Mouse (Mus musculus): ENCODE results near the gene Procr. TPM values are rescaled to one million over a fixed set of nuclear protein-coding genes. Genes with fewer than 3 reads are reported as not detected.

Procr gene
- polyA plus RNA-seq, 1 experiment from 2014 or later: 13.0 TPM

GRCm38 (mm10) chr2:155743351-155743750 lies 7.6 kb upstream of the Procr start:
- Histone ChIP-seq H3K27me3 (ENCODE audit: insufficient read depth, low read length) (no peaks in the 10 kb centered on the region), H3K4me2 (replicated peaks; ENCODE audit: low read depth, low read length) (no peak overlapping the region), H3K4me1 (ENCODE audit: insufficient read depth, low read length) (no peaks in the 10 kb centered on the region), H3K9ac (replicated peaks; ENCODE audit: low read length) (no peak overlapping the region), H3K27ac (ENCODE audit: low read length) (peak overlapping the region; percentile 59), H3K4me3 (ENCODE audit: low read length) (no peak overlapping the region), H3K36me3 (ENCODE audit: insufficient read depth, low read length) (no peaks in the 10 kb centered on the region), H3K9me3 (ENCODE audit: low read length) (no peaks in the 10 kb centered on the region)
- no peak for ATAC-seq (ENCODE audit: low FRiP score, low TSS enrichment)
- 77% methylated on average over 9 of the region's 9 CpGs for WGBS

GRCm38 (mm10) chr2:155745487-155745886 lies 5.4 kb upstream of the Procr start:
- no peak overlapping the region for H3K27ac ChIP-seq (ENCODE audit: low read length)
- no peaks in the 10 kb centered on the region for H3K4me1 ChIP-seq (ENCODE audit: insufficient read depth, low read length)
- 62% methylated on average over 3 of the region's 3 CpGs for WGBS
- H3K4me3 ChIP-seq (ENCODE audit: low read length): no peak overlapping the region
- no peak overlapping the region for H3K9ac ChIP-seq (replicated peaks; ENCODE audit: low read length)
- no peak overlapping the region for H3K4me2 ChIP-seq (replicated peaks; ENCODE audit: low read depth, low read length)
- no peak for ATAC-seq (ENCODE audit: low FRiP score, low TSS enrichment)
- H3K9me3 ChIP-seq (ENCODE audit: low read length): no peaks in the 10 kb centered on the region
- H3K36me3 ChIP-seq (ENCODE audit: insufficient read depth, low read length): no peaks in the 10 kb centered on the region
- no peaks in the 10 kb centered on the region for H3K27me3 ChIP-seq (ENCODE audit: insufficient read depth, low read length)

GRCm38 (mm10) chr2:155749394-155749793 lies 1.5 kb upstream of the Procr start:
- ATAC-seq (ENCODE audit: low FRiP score, low TSS enrichment): no peak
- H3K4me3 ChIP-seq (ENCODE audit: low read length): no peak overlapping the region
- WGBS: 90% methylated on average over 4 of the region's 4 CpGs
- no peak overlapping the region for H3K4me2 ChIP-seq (replicated peaks; ENCODE audit: low read depth, low read length)
- no peak overlapping the region for H3K9ac ChIP-seq (replicated peaks; ENCODE audit: low read length)
- H3K27ac ChIP-seq (ENCODE audit: low read length): no peak overlapping the region
- H3K4me1 ChIP-seq (ENCODE audit: insufficient read depth, low read length): no peaks in the 10 kb centered on the region
- H3K9me3 ChIP-seq (ENCODE audit: low read length): no peaks in the 10 kb centered on the region
- H3K27me3 ChIP-seq (ENCODE audit: insufficient read depth, low read length): no peaks in the 10 kb centered on the region
- H3K36me3 ChIP-seq (ENCODE audit: insufficient read depth, low read length): no peaks in the 10 kb centered on the region

- Histone ChIP-seq H3K9ac (replicated peaks; ENCODE audit: low read length) (no peak overlapping the region), H3K27ac (ENCODE audit: low read length) (no peak overlapping the region), H3K27me3 (ENCODE audit: insufficient read depth, low read length) (no peaks in the 10 kb centered on the region), H3K4me2 (replicated peaks; ENCODE audit: low read depth, low read length) (no peak overlapping the region), H3K4me3 (ENCODE audit: low read length) (no peak overlapping the region), H3K4me1 (ENCODE audit: insufficient read depth, low read length) (no peaks in the 10 kb centered on the region), H3K9me3 (ENCODE audit: low read length) (no peaks in the 10 kb centered on the region), H3K36me3 (ENCODE audit: insufficient read depth, low read length) (no peaks in the 10 kb centered on the region)
- no peak for ATAC-seq (ENCODE audit: low FRiP score, low TSS enrichment)
- 8% methylated on average over 1 of the region's 1 CpGs for WGBS
Measured at GRCm38 (mm10) chr2:155755746-155756145, 4.8 kb downstream of the Procr start.

- ATAC-seq (ENCODE audit: low FRiP score, low TSS enrichment): 0 out of 2 replicates have a peak, but pooled peaks have one; percentile 23
- Histone ChIP-seq H3K9ac (replicated peaks; ENCODE audit: low read length) (no peak overlapping the region), H3K36me3 (ENCODE audit: insufficient read depth, low read length) (no peaks in the 10 kb centered on the region), H3K4me1 (ENCODE audit: insufficient read depth, low read length) (no peaks in the 10 kb centered on the region), H3K27ac (ENCODE audit: low read length) (no peak overlapping the region), H3K27me3 (ENCODE audit: insufficient read depth, low read length) (no peaks in the 10 kb centered on the region), H3K4me2 (replicated peaks; ENCODE audit: low read depth, low read length) (no peak overlapping the region), H3K4me3 (ENCODE audit: low read length) (no peak overlapping the region), H3K9me3 (ENCODE audit: low read length) (no peaks in the 10 kb centered on the region)
- WGBS: 55% methylated on average over 14 of the region's 14 CpGs
Measured at GRCm38 (mm10) chr2:155756855-155757566, 6.1 kb downstream of the Procr start.

- Histone ChIP-seq H3K9ac (replicated peaks; ENCODE audit: low read length) (no peak overlapping the region), H3K4me3 (ENCODE audit: low read length) (no peak overlapping the region), H3K27ac (ENCODE audit: low read length) (no peak overlapping the region), H3K27me3 (ENCODE audit: insufficient read depth, low read length) (no peaks in the 10 kb centered on the region), H3K4me2 (replicated peaks; ENCODE audit: low read depth, low read length) (no peak overlapping the region), H3K4me1 (ENCODE audit: insufficient read depth, low read length) (no peaks in the 10 kb centered on the region), H3K36me3 (ENCODE audit: insufficient read depth, low read length) (no peaks in the 10 kb centered on the region), H3K9me3 (ENCODE audit: low read length) (no peaks in the 10 kb centered on the region)
- 56% methylated on average over 13 of the region's 13 CpGs for WGBS
- ATAC-seq (ENCODE audit: low FRiP score, low TSS enrichment): no peak; the same call in 1 of the 2 replicates
Measured at GRCm38 (mm10) chr2:155764679-155765418, 13.9 kb downstream of the Procr start.

GRCm38 (mm10) chr2:155773664-155774063 lies 22.7 kb downstream of the Procr start:
- Histone ChIP-seq H3K27ac (ENCODE audit: low read length) (no peak overlapping the region), H3K4me2 (replicated peaks; ENCODE audit: low read depth, low read length) (no peak overlapping the region), H3K4me1 (ENCODE audit: insufficient read depth, low read length) (peaks cover 3% of the 10 kb centered on the region), H3K4me3 (ENCODE audit: low read length) (no peak overlapping the region), H3K36me3 (ENCODE audit: insufficient read depth, low read length) (no peaks in the 10 kb centered on the region), H3K27me3 (ENCODE audit: insufficient read depth, low read length) (peaks cover 45% of the 10 kb centered on the region), H3K9me3 (ENCODE audit: low read length) (no peaks in the 10 kb centered on the region), H3K9ac (replicated peaks; ENCODE audit: low read length) (no peak overlapping the region)
- WGBS: 74% methylated on average over 4 of the region's 4 CpGs
- no peak for ATAC-seq (ENCODE audit: low FRiP score, low TSS enrichment)

GRCm38 (mm10) chr2:155774261-155774926 lies 23.5 kb downstream of the Procr start:
- H3K36me3 ChIP-seq (ENCODE audit: insufficient read depth, low read length): no peaks in the 10 kb centered on the region
- no peak overlapping the region for H3K9ac ChIP-seq (replicated peaks; ENCODE audit: low read length)
- peaks cover 3% of the 10 kb centered on the region for H3K4me1 ChIP-seq (ENCODE audit: insufficient read depth, low read length)
- WGBS: 54% methylated on average over 11 of the region's 11 CpGs
- no peak overlapping the region for H3K27ac ChIP-seq (ENCODE audit: low read length)
- no peak; the same call in 1 of the 2 replicates for ATAC-seq (ENCODE audit: low FRiP score, low TSS enrichment)
- H3K4me3 ChIP-seq (ENCODE audit: low read length): peak overlapping the region; percentile 58; the same call in 1 of the 2 replicates
- no peak overlapping the region for H3K4me2 ChIP-seq (replicated peaks; ENCODE audit: low read depth, low read length)
- no peaks in the 10 kb centered on the region for H3K9me3 ChIP-seq (ENCODE audit: low read length)
- peaks cover 45% of the 10 kb centered on the region for H3K27me3 ChIP-seq (ENCODE audit: insufficient read depth, low read length)

- peaks cover 3% of the 10 kb centered on the region for H3K4me1 ChIP-seq (ENCODE audit: insufficient read depth, low read length)
- H3K9ac ChIP-seq (replicated peaks; ENCODE audit: low read length): no peak within 1 kb of the TSS; the same call in 1 of the 2 replicates
- H3K27me3 ChIP-seq (ENCODE audit: insufficient read depth, low read length): peaks cover 45% of the 10 kb centered on the region
- H3K27ac ChIP-seq (ENCODE audit: low read length): no peak within 1 kb of the TSS
- H3K36me3 ChIP-seq (ENCODE audit: insufficient read depth, low read length): no peaks in the 10 kb centered on the region
- H3K4me2 ChIP-seq (replicated peaks; ENCODE audit: low read depth, low read length): peak within 1 kb of the TSS; percentile 99
- H3K4me3 ChIP-seq (ENCODE audit: low read length): peak within 1 kb of the TSS; percentile 58
- ATAC-seq (ENCODE audit: low FRiP score, low TSS enrichment): no peak
- H3K9me3 ChIP-seq (ENCODE audit: low read length): no peaks in the 10 kb centered on the region
- 2% methylated on average over 79 of the region's 100 CpGs for WGBS
Measured at GRCm38 (mm10) chr2:155774927-155775684, 24.2 kb downstream of the Procr start, which contains the start of gene Mmp24. TSS of gene Mmp24 (plus strand) at chr2:155775342.

Data from kidney, embryonic 16.5 days (tissue).